Mouse (Mus musculus): ENCODE measurements around the gene Fkbp4. TPM values are rescaled to one million over a fixed set of nuclear protein-coding genes. Genes with fewer than 3 reads are reported as not detected.

Fkbp4 gene
- polyA plus RNA-seq, 1 experiment from 2014 or later: 548 TPM

- H3K4me1 ChIP-seq (replicated peaks): peaks cover 4% of the 10 kb centered on the region; the same call in 1 of the 2 replicates
- no peaks in the 10 kb centered on the region for H3K9me3 ChIP-seq
- DNase-seq (ENCODE audit: low spot score): no peak
- H3K36me3 ChIP-seq: peaks cover 74% of the 10 kb centered on the region
- H3K27ac ChIP-seq: no peak overlapping the region
- WGBS: 93% methylated on average over 6 of the region's 6 CpGs
- H3K27me3 ChIP-seq (ENCODE audit: insufficient read depth, poor library complexity, severe bottlenecking): no peaks in the 10 kb centered on the region
- no peak overlapping the region for H3K4me3 ChIP-seq
These were observed 8.7 kb downstream of the Fkbp4 start for GRCm38 (mm10) chr6:128429826-128430225.

DNA sequence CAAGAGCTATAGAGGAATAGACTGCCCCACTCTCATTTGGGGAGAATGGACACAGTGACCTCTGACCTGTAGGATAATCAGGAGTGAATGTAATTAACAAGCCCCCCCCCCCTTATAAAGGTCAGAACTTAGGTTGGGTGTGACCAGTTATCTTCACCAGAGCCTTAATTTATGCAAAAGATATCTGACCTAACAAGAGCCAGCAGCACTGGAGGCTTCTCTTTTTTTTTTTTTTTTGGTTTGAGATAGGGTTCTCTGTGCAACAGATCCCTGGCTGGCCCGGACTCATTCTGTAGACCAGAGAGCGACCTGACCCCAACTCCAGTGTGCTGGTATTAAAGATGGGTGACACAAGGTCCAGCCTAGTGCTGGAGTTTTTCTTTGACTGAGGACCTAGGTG lies 9.2 kb downstream of the Fkbp4 start:
- peaks cover 69% of the 10 kb centered on the region for H3K36me3 ChIP-seq
- H3K9me3 ChIP-seq: no peaks in the 10 kb centered on the region
- H3K27ac ChIP-seq: no peak overlapping the region
- no peaks in the 10 kb centered on the region for H3K27me3 ChIP-seq (ENCODE audit: insufficient read depth, poor library complexity, severe bottlenecking)
- H3K4me1 ChIP-seq (replicated peaks): peaks cover 4% of the 10 kb centered on the region; the same call in 1 of the 2 replicates
- 98% methylated on average over 2 of the region's 2 CpGs for WGBS
- H3K4me3 ChIP-seq: no peak overlapping the region
- DNase-seq (ENCODE audit: low spot score): no peak

DNA sequence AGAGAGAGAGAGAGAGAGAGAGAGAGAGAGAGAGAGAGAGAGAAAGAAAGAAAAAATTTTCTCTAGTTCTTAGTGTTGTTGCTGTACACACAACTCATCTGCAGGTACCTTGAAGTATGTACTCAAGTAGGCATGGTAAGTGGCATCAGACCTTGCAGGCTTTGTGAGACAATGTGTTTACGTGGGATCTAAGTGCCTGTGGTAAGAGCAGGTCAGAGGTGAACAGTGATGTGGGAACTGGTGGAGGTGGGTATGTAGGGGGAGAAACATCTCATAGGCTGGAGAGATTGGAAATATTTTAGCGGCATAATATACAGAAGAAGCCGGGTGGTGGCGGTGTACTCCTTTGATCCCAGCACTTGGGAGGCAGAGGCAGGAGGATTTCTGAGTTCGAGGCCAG lies 10.9 kb downstream of the Fkbp4 start:
- 93% methylated on average over 5 of the region's 5 CpGs for WGBS
- Histone ChIP-seq H3K4me3 (no peak overlapping the region), H3K4me1 (replicated peaks) (peaks cover 9% of the 10 kb centered on the region; the same call in 1 of the 2 replicates), H3K27ac (no peak overlapping the region), H3K27me3 (ENCODE audit: insufficient read depth, poor library complexity, severe bottlenecking) (no peaks in the 10 kb centered on the region), H3K36me3 (peaks cover 51% of the 10 kb centered on the region), H3K9me3 (no peaks in the 10 kb centered on the region)
- no peak for DNase-seq (ENCODE audit: low spot score)

GRCm38 (mm10) chr6:128425046-128425445 lies 13.4 kb downstream of the Fkbp4 start:
- 20% methylated on average over 9 of the region's 9 CpGs for WGBS
- peak overlapping the region; percentile 97 for H3K27ac ChIP-seq
- no peaks in the 10 kb centered on the region for H3K9me3 ChIP-seq

GRCm38 (mm10) chr6:128424269-128425019 lies 14.0 kb downstream of the Fkbp4 start, which contains the start of gene Itfg2:
Gene Itfg2, minus strand, starts transcription at chr6:128424931.
- Histone ChIP-seq H3K4me1 (replicated peaks) (peaks cover 9% of the 10 kb centered on the region; the same call in 1 of the 2 replicates), H3K27me3 (ENCODE audit: insufficient read depth, poor library complexity, severe bottlenecking) (no peaks in the 10 kb centered on the region), H3K4me3 (peak within 1 kb of the TSS; percentile 67), H3K27ac (peak within 1 kb of the TSS; percentile 97), H3K9me3 (no peaks in the 10 kb centered on the region), H3K36me3 (peaks cover 31% of the 10 kb centered on the region)
- DNase-seq (ENCODE audit: low spot score): peak; percentile 96
- WGBS: under 1% methylated on average over 42 of the region's 42 CpGs

More at GRCm38 (mm10) chr6:128425046-128425445, 13.4 kb downstream of the Fkbp4 start:
- peaks cover 9% of the 10 kb centered on the region; the same call in 1 of the 2 replicates for H3K4me1 ChIP-seq (replicated peaks)
- peak overlapping the region; percentile 67 for H3K4me3 ChIP-seq
- peaks cover 32% of the 10 kb centered on the region for H3K36me3 ChIP-seq
- no peaks in the 10 kb centered on the region for H3K27me3 ChIP-seq (ENCODE audit: insufficient read depth, poor library complexity, severe bottlenecking)
- no peak for DNase-seq (ENCODE audit: low spot score)

DNA sequence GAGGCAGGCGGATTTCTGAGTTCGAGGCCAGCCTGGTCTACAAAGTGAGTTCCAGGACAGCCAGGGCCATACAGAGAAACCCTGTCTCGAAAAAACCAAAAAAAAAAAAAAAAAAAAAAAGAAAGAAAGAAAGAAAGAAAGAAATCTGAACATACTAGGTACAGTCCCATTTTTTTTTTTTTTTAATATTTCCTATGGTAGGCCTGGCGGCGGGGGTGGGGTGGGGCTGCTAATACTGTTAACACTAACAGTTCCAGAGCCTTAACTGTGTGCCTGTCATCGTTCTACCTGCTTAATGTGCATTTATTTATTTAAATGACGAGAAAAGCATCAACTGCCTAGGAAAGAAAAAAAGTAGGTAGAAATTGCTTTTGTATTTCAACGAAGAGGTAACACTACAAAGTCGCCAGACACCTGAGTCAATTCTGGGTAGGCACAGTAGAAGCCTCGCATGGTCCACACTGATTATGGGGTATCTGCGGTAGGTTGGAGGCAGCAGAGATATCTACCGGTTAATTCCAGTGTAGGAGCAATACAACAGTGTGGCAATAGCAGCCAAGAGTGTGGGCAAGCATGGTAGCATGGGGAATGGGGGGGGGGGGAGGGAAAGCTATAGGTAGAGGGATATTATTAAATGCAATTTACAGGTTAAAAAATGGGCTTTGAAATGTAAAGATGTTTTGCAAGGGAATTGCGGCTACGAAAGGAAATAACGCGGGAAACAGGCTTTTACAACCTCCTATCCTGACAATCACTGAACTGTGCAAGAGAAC lies 14.8 kb downstream of the Fkbp4 start:
- DNase-seq (ENCODE audit: low spot score): no peak
- WGBS: 55% methylated on average over 16 of the region's 16 CpGs
- Histone ChIP-seq H3K27me3 (ENCODE audit: insufficient read depth, poor library complexity, severe bottlenecking) (no peaks in the 10 kb centered on the region), H3K36me3 (peaks cover 25% of the 10 kb centered on the region), H3K4me1 (replicated peaks) (peaks cover 9% of the 10 kb centered on the region; the same call in 1 of the 2 replicates), H3K4me3 (peak overlapping the region; percentile 67), H3K9me3 (no peaks in the 10 kb centered on the region), H3K27ac (peak overlapping the region; percentile 97)

DNA sequence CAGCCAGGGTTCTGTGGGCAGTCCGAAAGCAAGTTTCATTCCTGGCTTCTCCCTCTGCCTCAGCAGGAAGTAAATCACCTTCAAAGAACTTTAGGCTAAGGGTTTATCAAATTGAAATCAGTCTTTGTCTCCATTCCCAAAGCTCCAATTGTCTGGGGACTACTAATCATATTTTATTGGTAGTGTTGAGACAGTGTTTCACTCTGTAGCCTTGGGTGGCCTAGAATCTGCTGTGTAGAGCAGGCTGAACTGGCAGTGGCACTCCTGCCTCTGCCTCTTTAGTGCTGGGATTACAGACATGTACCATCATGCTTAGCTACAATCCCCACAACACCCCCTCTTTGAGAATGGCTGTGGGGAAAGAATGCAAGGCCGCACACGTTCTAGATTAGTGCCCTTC lies 17.0 kb downstream of the Fkbp4 start:
- Histone ChIP-seq H3K4me3 (no peak overlapping the region), H3K27me3 (ENCODE audit: insufficient read depth, poor library complexity, severe bottlenecking) (no peaks in the 10 kb centered on the region), H3K27ac (no peak overlapping the region), H3K36me3 (peaks cover 22% of the 10 kb centered on the region), H3K4me1 (replicated peaks) (peaks cover 9% of the 10 kb centered on the region; the same call in 1 of the 2 replicates), H3K9me3 (no peaks in the 10 kb centered on the region)
- DNase-seq (ENCODE audit: low spot score): no peak
- 91% methylated on average over 3 of the region's 3 CpGs for WGBS

- peaks cover 24% of the 10 kb centered on the region for H3K36me3 ChIP-seq
- no peak for DNase-seq (ENCODE audit: low spot score)
- WGBS: 93% methylated on average over 2 of the region's 2 CpGs
- no peaks in the 10 kb centered on the region for H3K9me3 ChIP-seq
- H3K4me1 ChIP-seq (replicated peaks): peaks cover 9% of the 10 kb centered on the region; the same call in 1 of the 2 replicates
- H3K27ac ChIP-seq: no peak overlapping the region
- no peak overlapping the region for H3K4me3 ChIP-seq
- no peaks in the 10 kb centered on the region for H3K27me3 ChIP-seq (ENCODE audit: insufficient read depth, poor library complexity, severe bottlenecking)
These were observed 17.4 kb downstream of the Fkbp4 start for GRCm38 (mm10) chr6:128421036-128421435.

GRCm38 (mm10) chr6:128418076-128418475 lies 20.4 kb downstream of the Fkbp4 start:
- Histone ChIP-seq H3K9me3 (no peaks in the 10 kb centered on the region), H3K36me3 (peaks cover 47% of the 10 kb centered on the region), H3K27me3 (ENCODE audit: insufficient read depth, poor library complexity, severe bottlenecking) (no peaks in the 10 kb centered on the region), H3K4me3 (no peak overlapping the region), H3K4me1 (replicated peaks) (no peaks in the 10 kb centered on the region), H3K27ac (no peak overlapping the region)
- 90% methylated on average over 1 of the region's 1 CpGs for WGBS
- DNase-seq (ENCODE audit: low spot score): no peak

DNA sequence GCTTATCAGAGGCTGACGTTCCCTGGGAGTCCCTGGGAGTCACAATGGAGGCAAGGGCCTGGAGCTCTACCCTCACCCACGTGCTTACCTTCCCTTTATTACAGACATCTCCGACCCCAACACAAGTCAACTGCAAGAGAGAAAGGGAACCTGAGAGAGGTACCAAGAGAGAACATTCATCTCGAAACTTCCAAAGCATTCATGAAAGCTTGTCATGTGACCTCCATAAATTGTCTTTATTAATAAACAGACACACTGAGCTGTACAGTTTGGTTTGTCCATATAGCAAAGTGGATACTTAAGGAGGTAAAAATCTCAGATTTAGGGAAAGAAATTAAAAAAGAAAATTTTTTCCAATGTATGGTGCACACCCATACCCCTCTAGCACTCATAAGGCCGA lies 22.3 kb downstream of the Fkbp4 start:
- Histone ChIP-seq H3K36me3 (peaks cover 61% of the 10 kb centered on the region), H3K27me3 (ENCODE audit: insufficient read depth, poor library complexity, severe bottlenecking) (no peaks in the 10 kb centered on the region), H3K9me3 (no peaks in the 10 kb centered on the region), H3K4me3 (no peak overlapping the region), H3K4me1 (replicated peaks) (no peaks in the 10 kb centered on the region), H3K27ac (no peak overlapping the region)
- 94% methylated on average over 5 of the region's 5 CpGs for WGBS
- DNase-seq (ENCODE audit: low spot score): no peak

GRCm38 (mm10) chr6:128411115-128411514 lies 27.4 kb downstream of the Fkbp4 start:
- Histone ChIP-seq H3K4me3 (no peak overlapping the region), H3K9me3 (no peaks in the 10 kb centered on the region), H3K36me3 (peaks cover 92% of the 10 kb centered on the region), H3K27me3 (ENCODE audit: insufficient read depth, poor library complexity, severe bottlenecking) (no peaks in the 10 kb centered on the region), H3K27ac (no peak overlapping the region), H3K4me1 (replicated peaks) (no peaks in the 10 kb centered on the region)
- peak; percentile 79 for DNase-seq (ENCODE audit: low spot score)
- WGBS: 21% methylated on average over 3 of the region's 3 CpGs

- Histone ChIP-seq H3K27me3 (ENCODE audit: insufficient read depth, poor library complexity, severe bottlenecking) (no peaks in the 10 kb centered on the region), H3K4me3 (no peak overlapping the region), H3K4me1 (replicated peaks) (no peaks in the 10 kb centered on the region), H3K9me3 (no peaks in the 10 kb centered on the region), H3K36me3 (peaks cover 91% of the 10 kb centered on the region), H3K27ac (no peak overlapping the region)
- 95% methylated on average over 13 of the region's 13 CpGs for WGBS
- no peak for DNase-seq (ENCODE audit: low spot score)
These were observed 28.2 kb downstream of the Fkbp4 start for GRCm38 (mm10) chr6:128410305-128410704.

Data from hindbrain, embryonic 10.5 days (tissue).